Mouse (Mus musculus) ovary, postnatal 36 days (tissue): ENCODE measurements around the gene Psmc3ip.
A peak's percentile ranks its signal among the peaks of the same experiment; 100 is the strongest.

Experiments
- DNase-seq: peaks from one replicate; pipeline ENCODE4 v3.0.0; 2022; ENCODE audit warnings: low spot score, mixed read lengths

Psmc3ip gene

DNA sequence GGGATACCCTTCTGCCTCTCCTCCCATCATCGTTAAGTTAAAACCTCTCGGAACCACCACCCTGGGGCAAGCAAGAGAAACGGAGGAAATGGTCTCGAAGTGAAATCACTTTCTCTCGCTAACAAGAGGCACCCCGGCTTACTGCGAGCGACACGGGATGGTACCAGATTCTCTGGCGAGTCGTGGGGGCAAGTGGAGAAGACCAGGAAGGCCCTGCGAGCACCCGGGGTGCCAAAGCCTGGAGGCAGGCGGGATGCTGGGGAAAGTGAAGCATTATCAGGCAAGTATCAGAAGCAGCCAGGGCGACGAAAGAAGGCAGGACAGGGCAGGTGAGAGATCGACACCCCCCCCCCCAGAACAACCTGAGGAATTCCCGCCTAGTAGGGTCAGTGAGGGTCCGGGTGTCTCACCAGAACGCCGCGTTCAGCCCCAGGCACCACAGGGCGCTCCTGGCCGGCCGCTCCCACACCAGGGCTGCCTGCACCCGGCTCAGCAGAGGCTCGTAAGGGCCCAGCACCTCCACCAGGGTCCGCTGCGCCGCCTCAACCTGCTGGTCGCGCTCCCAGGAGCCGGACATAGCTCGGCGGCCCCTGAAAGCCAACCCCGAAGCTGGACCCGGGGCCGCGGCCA is 24.0 kb upstream of the Psmc3ip start:
- no peak for DNase-seq

GRCm38 (mm10) chr11:101118105-101118504 is 22.9 kb upstream of the Psmc3ip start:
- no peak for DNase-seq

GRCm38 (mm10) chr11:101115564-101115963 is 20.3 kb upstream of the Psmc3ip start:
- no peak for DNase-seq

- DNase-seq, result no peak
Observed at GRCm38 (mm10) chr11:101112186-101112585, 16.9 kb upstream of the Psmc3ip start.

DNA sequence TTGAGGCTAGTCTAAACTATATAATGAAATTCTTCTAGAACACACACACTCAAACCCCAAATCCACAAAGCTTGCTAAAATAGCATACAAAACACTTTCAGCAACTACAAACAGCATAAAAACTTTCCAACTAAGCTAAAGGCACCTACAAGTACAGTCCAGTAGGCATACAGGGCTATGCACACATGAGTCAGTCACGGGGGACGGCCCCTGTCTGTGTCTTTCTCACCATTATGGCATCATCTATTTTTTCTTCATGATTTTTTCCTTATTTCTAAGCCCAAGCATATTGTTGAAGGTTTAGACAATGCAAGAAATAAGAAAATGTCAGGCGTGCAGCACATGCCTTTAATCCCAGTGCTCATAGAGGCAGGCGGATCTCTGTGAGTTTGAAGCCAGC is 15.9 kb upstream of the Psmc3ip start:
- DNase-seq, result no peak

DNA sequence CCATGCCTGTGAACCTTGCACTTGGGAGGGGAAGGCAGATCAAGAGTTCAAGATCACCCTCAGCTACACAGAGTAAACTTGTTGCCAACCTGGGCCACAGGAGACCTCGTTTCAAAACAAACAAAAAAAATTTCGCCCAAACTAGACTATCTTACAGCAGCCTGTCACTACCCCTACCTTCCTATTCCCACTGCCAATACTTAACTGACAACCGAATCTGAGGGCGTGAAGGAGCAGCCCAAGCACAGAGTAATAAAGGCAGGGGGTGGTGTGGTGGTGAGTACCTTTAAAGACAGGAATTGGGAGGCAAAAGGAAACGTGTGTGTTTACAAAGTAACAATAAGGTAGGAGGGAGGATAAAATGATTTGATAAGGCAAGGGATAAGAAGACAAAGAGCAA is 15.5 kb upstream of the Psmc3ip start:
- DNase-seq, result no peak

DNA sequence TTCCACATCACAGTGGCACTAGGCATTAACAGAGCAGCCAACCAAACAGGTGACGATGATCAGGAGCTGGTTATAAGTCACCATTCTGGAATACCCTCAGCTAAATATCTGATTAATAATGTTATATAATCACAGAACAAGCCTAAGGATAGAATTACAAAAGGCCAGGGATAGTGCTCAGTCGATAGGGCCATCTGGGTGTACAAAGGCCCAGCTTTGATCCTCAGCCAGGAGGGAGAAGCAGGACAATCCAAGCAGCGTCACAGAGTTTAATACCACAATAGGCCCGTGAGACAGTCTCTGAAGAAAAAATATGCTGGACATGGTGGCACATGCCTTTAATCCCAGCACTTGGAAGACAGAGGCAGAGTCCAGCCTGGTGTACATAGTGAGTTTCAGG is 14.1 kb upstream of the Psmc3ip start:
- no peak for DNase-seq

DNA sequence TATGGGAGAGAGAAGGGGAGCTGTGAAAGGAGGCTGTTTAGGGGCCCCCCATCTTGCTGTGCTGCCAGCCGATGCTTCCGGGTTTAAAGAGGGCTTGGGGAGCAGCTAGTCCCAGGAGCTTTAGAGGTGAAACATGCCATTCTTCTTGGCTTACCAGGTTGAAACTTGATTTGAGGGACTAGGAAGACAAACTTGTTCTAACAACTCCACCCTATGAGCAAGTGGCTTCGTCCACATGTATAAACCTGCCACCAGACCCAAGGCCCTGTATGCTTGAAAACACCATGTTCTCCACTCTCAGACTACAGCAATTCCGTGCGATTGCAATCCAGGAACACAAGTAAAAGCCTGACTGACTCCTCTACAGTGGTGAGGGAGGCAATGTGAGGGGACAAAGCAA is 7.8 kb upstream of the Psmc3ip start:
- no peak for DNase-seq

DNA sequence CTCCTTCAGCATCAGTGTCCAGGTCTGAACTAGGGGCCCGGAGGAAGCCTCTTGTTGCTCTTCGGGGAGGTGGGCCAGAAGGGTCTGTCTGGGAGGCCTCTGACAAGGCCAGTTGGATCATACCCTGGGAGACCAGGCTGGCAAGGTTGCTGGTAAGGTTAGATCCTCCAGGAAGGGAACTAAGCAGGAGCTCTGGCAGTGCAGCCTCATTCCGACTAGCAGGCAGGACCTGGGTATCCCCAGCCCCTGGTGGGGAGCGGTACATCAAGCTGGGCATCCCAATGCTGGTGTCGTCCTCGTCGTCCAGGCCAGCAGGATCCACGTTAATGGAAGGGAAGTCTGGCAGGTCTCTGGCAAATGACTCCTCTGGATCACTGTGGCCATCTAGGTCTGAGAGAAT is 3.0 kb upstream of the Psmc3ip start:
- DNase-seq, result no peak

DNA sequence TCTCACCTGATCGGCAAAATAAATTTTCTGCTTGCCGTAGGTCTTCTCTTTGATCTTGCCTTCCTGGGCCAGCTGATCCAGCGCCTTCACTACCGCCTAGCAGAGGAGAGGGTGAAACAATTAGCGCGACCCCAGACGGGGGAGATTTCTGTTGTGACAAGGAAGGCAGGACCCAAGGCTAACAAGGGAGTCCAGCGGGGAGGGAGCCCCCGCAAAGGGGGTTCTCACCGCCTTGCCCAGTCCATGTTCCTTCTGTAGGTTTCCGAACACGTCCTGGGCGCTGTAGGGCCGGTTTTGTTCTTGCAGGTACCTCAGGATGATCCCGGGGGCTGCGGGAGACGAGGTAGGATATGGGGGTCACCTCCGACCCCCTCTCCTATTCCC is 314 bp downstream of the Psmc3ip start:
- no peak for DNase-seq

DNA sequence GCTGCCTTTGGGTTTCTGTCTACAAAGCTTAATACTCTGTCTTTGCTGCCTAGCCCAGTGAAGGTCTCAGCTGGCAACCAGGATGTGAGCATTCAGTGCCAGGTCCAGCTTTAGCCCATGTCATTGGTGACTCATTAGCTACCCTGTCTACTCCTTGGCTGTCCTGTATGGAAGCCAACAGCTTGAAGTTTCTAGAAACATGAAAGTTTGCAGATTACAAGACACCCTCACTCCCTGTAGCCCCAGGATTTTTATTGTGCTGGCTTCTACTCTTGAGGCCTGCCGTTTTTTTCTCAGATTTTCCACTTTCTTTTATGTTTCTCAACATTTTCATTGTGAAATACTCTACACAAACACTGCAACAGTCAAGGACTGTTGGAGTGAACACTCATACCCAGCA is 5.3 kb downstream of the Psmc3ip start:
- DNase-seq, result no peak

- DNase-seq, result no peak
Observed at GRCm38 (mm10) chr11:101087682-101088055, 7.6 kb downstream of the Psmc3ip start.

- DNase-seq, result peak; percentile 82
Observed at GRCm38 (mm10) chr11:101086756-101087681, 8.2 kb downstream of the Psmc3ip start, which contains the start of gene Mlx. Gene Mlx, plus strand, starts transcription at chr11:101087277.

GRCm38 (mm10) chr11:101086323-101086674 is 8.9 kb downstream of the Psmc3ip start:
- DNase-seq, result no peak

GRCm38 (mm10) chr11:101085617-101086322 is 9.5 kb downstream of the Psmc3ip start:
- DNase-seq, result no peak

DNA sequence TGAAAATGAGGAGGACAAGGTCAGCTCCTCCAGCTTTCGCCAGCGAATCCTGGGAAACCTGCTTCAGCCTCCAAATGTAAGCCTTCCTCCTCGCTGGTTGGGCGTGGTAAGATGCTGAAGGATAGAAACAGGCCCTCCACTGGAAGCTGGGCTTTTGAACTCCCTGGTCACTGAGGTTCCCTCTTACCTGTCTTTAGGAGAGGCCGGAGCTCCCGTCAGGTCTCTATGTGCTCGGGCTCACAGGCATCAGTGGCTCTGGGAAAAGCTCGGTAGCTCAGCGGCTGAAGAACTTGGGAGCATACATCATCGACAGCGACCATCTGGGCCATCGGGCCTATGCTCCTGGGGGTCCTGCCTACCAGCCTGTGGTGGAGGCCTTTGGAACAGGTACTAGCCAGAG is 10.4 kb downstream of the Psmc3ip start:
- DNase-seq, result no peak

DNA sequence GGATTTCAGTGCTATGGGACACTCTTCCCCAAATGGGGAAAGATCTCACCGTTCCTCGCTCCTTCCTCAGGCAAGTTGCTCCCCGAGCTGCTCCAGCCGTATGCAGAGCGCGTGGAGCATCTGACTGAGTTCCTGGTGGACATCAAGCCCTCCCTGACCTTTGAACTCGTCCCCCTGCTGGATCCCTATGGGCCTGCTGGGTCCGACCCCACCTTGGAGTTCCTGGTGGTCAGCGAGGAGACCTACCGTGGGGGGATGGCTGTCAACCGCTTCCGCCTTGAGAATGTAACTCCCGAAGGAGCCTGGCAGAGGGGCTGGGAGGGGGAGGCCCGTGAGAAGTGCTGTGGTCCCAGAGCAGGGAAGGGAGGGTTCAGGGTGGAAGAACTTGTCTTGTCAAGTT is 11.0 kb downstream of the Psmc3ip start:
- no peak for DNase-seq

DNA sequence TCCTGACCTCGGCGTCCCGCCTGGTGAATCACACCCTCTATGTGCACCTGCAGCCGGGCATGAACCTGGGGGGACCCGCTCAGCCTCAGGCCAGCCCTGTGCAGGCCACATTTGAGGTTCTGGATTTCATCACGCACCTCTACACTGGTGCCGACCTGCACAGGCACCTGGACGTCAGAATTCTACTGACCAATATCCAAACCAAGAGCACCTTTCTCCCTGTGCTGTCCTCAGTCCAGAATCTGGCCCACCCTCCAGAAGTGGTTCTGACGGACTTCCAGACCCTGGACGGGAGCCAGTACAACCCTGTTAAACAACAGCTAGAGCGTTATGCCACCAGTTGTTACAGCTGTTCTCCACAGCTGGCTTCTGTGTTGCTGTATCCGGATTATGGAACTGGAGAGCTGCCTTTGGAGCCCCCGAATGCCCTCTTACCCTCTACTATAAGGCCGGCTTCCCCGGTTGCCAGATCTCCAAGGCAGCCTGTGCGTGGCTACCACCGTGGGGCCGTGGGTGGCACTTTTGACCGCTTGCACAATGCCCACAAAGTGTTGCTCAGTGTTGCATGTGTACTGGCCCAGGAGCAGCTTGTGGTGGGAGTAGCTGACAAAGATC is 12.0 kb downstream of the Psmc3ip start:
- no peak for DNase-seq

- peak; percentile 81 for DNase-seq
Observed at GRCm38 (mm10) chr11:101082208-101083082, 12.8 kb downstream of the Psmc3ip start, which contains the start of gene Coasy. Gene Coasy, plus strand, starts transcription at chr11:101082565.

- no peak for DNase-seq
Observed at GRCm38 (mm10) chr11:101081659-101082058, 13.6 kb downstream of the Psmc3ip start.

DNA sequence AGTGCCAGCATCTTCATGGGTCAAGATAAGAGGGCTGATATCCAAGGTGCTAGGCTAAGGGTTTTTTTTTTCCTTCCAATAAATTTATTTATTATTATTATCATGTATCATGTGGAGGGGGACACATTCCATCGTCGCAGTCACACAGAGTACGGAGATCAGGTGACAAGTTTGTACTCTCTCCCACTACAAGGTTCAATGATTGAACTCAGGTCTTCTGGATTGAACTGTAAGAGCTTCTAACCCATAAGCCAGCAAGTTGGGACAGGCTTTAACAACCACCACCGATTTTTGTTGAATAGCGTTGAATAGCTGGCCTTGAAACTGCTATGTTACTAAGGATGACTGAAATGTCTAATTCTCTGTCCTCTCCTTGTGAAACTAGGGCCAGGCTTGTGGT is 14.8 kb downstream of the Psmc3ip start:
- no peak for DNase-seq
